Mouse (Mus musculus): ENCODE results near the gene Scgn.

DNA sequence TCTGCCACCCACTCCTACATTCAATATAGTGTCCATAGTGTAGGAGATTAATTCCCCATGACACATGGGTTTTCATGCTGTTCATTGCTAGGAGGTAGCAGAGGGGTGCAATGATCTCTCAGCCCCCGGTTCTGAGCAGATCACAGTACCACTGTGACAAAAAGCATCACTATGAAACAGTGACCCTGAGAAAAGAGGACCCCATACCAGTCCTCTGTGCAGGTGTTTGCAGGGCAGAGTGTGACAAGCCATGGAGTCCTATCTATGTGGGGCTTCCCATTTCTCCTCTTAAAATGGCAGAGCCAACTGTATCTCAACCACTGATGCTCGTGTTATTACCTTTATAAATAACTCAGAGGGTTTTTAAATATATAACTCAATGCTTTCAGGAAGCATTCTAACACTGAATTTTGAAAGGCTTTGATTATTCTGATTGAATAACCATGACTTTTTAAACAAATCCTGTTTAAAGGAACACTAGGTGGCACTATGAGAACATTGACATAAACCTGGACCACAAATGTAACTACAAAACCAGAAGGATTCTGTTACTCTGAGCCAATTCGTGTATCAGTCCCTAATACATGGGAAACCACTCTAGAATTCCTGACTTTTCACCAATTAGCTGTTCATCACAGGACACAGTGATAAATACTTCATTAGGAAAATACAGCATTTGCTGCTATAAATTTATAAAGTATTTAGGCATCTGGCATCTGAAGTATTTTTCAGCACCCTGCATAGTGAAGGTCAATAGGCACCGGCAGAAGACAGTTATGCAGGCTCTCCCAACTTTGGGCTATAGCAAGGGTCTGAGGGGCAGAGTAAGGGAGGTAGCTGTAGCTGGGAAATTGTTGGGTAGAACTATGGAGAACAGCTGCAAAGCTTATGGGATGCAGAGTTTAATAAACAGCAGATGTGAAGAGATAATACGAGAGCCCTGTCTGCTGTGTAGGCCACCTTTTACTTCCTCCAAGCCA lies 36.5 kb upstream of the Scgn start:
- TF ChIP-seq CTCF (IDR thresholded peaks at IDR 0.05; ENCODE audit: insufficient read depth, low read length) (peak; percentile 6; the same call in 1 of the 2 replicates), POLR2A (IDR thresholded peaks at IDR 0.05; ENCODE audit: borderline replicate concordance, extremely low read depth, low read depth, low read length) (no peak)

Data from lung, adult 2 months (tissue).